Mouse (Mus musculus): Measurements from ENCODE around the gene Rnaset2b. TPM values are rescaled to one million over a fixed set of nuclear protein-coding genes. Genes with fewer than 3 reads are reported as not detected.
"Not testable (repeated sequence)": the region's sequence is repeated elsewhere in the genome, so short reads cannot be mapped to it uniquely, and the experiment has no call there.

Gene Rnaset2b
- 10 to 100 TPM; 84.8 to 85.8 TPM for total RNA-seq (2021)
- long read RNA-seq, experiment 1, transcript Rnaset2b-201 (9 exons, 1,783 nt), result major isoform, 38 of 47 reads
- long read RNA-seq, experiment 1, partial matches to known transcripts, result 8 of 47 reads
- long read RNA-seq, experiment 1, other reads (novel, unspliced or antisense), result 0 of 47 reads
- long read RNA-seq, experiment 2, transcript Rnaset2b-201 (9 exons, 1,783 nt), result major isoform, 34 of 42 reads
- long read RNA-seq, experiment 2, partial matches to known transcripts, result 6 of 42 reads
- long read RNA-seq, experiment 2, other reads (novel, unspliced or antisense), result 0 of 42 reads

DNA sequence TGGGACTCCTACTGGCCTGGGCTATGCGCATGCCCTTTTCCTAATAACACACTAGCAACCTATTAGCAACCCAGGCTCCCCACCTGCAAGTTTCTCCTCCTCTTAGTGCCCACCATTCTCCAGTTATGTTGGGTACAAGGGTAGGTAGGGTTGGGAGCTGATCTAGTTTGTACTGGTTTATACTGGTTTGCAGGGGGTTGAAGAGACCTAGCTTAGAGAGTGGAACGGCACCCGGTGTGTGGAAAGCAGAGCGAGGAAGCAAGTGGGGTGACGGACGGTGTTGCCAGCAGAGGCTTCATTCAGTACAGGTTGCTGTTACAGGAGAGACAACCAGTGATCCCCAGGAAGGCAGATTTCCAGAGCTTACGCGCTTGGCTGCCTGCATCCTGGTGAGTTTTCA is at the start of gene Rnaset2b:
Gene Rnaset2b (plus strand): TSS at position 301 of the 400 bp plus-strand sequence.
- DNase-seq, result not testable (repeated sequence)

DNA sequence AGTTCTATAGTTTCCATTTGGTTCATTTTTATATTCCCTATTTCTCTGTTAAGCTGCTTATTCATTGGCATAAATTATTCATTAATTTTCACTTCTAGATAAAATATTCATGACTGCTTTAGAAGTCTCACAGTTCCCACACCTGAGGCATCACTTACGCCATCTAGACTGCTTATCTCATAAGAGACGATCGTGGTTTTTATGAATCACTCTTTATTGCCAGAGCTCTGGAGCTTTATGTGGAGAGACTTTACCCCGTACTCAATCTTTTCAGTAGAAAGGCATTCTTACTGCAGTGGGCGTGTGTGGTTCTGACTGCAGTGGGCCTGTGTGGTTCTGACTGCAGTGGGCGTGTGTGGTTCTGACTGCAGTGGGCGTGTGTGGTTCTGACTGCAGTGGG is 38.8 kb upstream of the Rnaset2b start:
- DNase-seq, result not testable (repeated sequence)

GRCm38 (mm10) chr17:6942560-6942959 is 27.9 kb upstream of the Rnaset2b start:
- DNase-seq, result not testable (repeated sequence)

DNA sequence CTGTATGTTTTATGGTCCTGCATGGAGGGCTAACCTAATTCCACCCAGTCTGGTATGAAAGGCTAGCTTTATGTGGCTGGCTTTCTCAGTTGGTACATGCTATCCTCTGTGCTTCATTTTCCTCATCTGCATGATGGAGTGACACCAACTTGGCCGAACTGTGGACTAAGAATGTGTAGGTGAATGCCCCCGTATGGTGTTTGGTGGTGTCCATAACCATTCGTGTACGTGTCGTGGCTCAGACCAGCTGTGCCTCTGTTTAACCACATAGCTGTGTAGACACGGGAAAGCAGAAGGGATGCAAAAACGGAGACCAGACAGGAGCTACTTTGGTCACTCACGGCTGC is 22.8 kb upstream of the Rnaset2b start:
- DNase-seq, result not testable (repeated sequence)

DNA sequence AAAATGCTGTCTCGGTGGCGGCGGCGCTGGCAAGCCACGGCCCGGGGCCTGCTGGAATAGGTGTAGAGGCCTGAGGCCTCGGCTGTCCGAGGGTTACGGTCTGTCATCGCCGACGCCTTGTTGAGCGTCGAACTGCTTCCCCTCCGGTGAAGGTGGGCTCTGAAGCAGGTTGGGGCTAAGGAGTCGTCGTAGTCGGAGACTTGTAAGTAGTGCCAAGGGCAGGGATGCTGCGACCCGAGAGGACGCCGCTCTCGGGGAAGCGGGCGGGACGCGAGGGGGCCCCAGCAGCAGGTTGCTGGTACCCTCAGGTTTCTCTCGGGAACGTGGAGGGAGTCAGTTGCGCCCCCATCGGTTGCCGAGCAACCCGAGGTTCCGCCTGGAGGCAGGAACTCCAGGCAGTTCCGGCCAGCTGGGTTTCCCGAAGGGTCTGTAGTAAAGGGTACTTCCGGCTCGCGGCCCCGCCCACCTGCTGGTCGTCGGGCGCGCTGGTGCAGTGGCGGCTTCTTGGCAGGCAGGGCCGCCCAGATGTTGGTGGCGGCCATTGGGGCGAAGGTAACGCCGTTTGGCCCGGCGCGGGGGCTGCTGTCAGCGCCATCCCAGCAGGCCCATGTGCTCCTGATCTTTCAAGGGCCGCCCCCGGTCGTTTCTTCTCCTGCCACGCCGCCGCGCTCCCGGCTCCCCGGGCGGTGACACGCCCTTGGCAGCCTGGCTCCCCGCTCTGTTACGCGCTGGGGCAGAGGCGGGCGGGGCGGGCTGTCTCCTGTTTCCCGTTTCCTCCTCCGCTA is 22.3 kb upstream of the Rnaset2b start, which contains the start of gene Rsph3b:
Gene Rsph3b (minus strand): TSS at position 699 of the 785 bp plus-strand sequence.
- DNase-seq, result peak; percentile 86

- DNase-seq, result not testable (repeated sequence)
Measured at GRCm38 (mm10) chr17:6948769-6949228, 21.6 kb upstream of the Rnaset2b start.

GRCm38 (mm10) chr17:6958881-6959280 is 11.6 kb upstream of the Rnaset2b start:
- DNase-seq, result not testable (repeated sequence)

- DNase-seq, result not testable (repeated sequence)
Measured at GRCm38 (mm10) chr17:6959543-6960259, 10.7 kb upstream of the Rnaset2b start.

- not testable (repeated sequence) for DNase-seq
Measured at GRCm38 (mm10) chr17:6960349-6960748, 10.1 kb upstream of the Rnaset2b start.

GRCm38 (mm10) chr17:6960776-6961175 is 9.7 kb upstream of the Rnaset2b start, which contains the start of gene Tagap1:
Gene Tagap1, minus strand, starts transcription at chr17:6961156.
- DNase-seq, result peak; percentile 25

GRCm38 (mm10) chr17:6961181-6962000 is 9.0 kb upstream of the Rnaset2b start:
- DNase-seq, result not testable (repeated sequence)

GRCm38 (mm10) chr17:6962339-6962738 is 8.1 kb upstream of the Rnaset2b start:
- DNase-seq, result not testable (repeated sequence)

- DNase-seq, result not testable (repeated sequence)
Measured at GRCm38 (mm10) chr17:6962936-6963335, 7.5 kb upstream of the Rnaset2b start.

DNA sequence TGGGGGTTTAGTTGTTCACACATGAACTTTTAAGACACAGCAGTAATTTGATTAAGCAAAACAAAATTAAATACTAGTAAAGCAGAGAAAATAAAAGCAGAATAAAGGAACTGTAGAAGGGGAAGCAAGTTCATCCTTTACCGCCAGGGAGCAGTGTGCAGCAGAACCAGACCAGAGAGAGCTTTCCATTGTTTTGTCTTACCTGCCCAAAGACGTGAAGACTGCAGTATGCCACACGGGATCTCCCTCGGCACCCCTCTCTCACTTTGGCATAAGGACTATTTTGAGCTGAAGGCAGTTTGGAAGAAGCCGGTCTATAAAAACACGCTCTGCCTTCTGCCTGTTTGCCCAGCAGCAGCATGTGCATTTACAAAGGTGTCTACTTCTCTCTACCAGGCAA is 5.1 kb upstream of the Rnaset2b start:
- not testable (repeated sequence) for DNase-seq

GRCm38 (mm10) chr17:6967673-6968072 is 2.8 kb upstream of the Rnaset2b start:
- DNase-seq, result not testable (repeated sequence)

- DNase-seq, result not testable (repeated sequence)
Measured at GRCm38 (mm10) chr17:6971238-6971637, 804 bp downstream of the Rnaset2b start.

DNA sequence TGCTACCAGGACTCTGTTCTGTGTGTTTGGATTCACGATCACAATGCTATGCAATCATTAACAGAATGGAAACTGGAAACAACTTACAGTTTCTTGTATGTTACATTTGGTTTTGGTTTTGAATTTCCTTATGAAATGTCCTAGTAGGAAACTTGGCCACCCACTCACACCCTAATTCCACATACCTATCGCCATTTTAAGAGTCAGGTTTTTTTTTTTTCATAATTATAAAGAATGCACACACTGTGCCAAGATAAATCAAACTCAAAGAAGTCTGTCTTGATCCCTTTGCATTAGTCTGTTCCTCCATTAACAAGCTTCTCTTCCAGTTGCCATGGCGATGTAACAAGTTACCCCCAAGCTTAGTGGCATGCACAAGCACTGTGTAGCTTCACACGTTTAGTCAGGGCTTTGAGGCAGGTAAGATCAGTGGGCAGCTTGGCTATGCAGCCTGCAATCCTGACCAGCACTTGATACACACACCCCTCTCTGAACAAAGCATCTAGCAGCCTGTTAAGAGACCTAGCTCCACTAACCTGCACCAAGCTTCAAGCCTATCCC is 2.5 kb downstream of the Rnaset2b start:
- not testable (repeated sequence) for DNase-seq

GRCm38 (mm10) chr17:6974985-6975384 is 4.6 kb downstream of the Rnaset2b start:
- DNase-seq, result not testable (repeated sequence)

DNA sequence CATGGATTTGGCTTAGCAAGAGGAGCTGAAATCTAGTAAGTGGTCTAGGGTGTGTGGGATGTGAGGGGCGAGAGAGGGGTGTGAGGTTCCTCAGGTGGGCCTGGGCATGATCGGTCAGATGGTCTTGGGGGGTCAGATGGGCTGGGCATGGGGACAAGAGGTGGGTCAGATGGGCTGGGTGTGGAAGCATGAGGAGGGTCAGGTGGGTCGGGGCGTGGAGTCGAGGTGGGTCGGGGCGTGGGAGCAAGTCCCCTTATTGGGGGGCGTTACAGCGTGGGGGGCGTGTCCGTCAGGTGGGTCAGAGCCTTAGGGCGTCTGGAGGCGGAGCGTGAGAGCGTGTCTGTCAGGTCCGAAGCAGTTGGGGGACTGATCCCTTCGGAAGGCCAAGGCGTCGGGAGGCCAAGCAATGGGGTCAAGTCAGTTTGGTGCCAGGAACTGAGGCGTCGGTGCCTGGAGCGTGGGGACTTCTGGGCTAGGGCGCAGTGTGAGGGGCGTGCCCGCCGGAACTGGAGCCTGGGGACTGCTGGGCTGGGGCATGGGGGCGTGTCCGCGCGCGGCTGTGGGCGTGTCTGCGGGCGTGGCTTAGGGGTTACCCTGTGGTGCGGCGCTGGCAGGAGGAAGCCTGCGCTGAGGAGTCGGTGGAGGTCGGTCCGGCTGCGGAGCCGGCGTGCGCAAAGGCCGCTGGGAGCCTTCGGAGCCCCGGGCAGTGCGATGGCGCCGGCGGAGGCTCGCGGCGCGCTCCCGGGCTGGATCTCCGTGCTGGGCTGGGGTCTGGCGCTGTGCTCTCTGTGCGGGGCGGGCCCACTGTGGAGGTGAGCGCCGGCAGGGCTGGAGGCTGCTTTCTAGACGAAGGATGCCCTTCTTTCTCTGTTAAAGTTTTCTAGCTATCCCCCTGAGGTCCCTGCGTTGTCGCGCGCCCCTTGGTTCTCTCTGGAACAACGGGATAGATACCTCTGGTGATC is 8.1 kb downstream of the Rnaset2b start, which contains the start of gene Gm49721:
Gene Gm49721 (plus strand): TSS at position 618 of the 962 bp plus-strand sequence.
- DNase-seq, result peak; percentile 67

GRCm38 (mm10) chr17:6979380-6979779 is 8.9 kb downstream of the Rnaset2b start:
- not testable (repeated sequence) for DNase-seq

All from gastrocnemius, postnatal 25 days (tissue).